Mouse (Mus musculus): Measurements from ENCODE around the gene Hist1h2ag.

Gene Hist1h2ag

DNA sequence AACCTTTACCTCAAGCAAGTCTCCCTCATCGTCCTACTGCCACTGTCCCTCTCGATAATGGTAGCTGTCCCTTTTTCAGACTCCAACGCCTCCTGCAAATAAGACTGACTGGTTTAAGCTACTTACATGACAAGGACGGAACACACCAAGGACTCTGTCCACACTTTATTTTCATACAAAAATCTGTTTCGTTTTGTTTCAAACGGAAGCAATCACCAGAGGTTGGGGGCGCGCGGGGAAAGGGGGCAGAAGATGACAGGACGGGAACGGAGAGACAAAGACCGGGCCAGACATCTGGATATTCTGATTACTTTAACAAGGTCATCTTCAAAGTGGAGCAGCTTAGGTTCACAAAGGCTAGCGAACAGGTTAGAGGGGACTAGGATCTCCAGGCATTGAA lies 29.0 kb downstream of the Hist1h2ag start:
- no peak for ATAC-seq (ENCODE audit: insufficient number of reproducible peaks, low FRiP score, low TSS enrichment)

DNA sequence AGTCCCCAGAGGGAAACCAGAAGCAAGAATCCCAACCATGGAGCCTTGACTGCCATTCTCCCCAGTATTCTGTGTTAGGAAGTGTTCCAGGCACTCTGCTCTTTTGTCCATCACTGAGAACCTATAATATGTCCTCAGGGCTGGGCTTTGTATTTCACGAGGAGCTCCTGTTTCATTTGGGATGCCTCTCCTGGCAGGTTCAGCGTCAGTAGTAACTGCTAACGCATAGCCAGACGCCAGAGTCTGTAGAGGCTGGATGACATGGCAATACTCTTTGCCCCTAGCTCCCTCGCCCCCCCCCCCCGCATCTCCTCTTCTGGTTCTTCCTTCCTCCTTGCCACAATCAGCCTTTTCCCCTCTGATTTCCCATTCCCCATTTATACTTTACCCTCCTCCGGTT lies 33.1 kb downstream of the Hist1h2ag start, which contains the start of gene Prss16:
Gene Prss16 (minus strand): TSS at position 101 of the 400 bp plus-strand sequence.
- no peak for ATAC-seq (ENCODE audit: insufficient number of reproducible peaks, low FRiP score, low TSS enrichment)

DNA sequence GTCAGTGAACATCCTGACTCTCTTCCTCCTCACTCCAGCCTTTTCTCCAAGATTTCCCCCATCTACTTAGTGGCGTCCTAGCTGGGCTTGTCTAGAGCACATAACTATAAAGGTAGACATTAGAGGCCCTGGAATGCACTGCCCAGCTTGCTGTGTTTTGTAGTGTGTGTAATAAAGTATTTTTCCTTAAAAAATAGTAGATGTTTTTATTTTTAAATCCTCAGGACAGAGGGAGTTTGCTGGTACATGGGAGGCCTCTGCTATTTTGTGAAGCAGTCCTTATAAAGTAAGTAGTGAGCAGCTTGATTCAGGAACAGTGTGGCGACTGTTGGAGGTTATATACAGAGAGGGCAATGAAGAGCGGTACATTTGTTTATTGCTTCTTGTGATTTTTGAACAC lies 34.0 kb downstream of the Hist1h2ag start:
- ATAC-seq (ENCODE audit: insufficient number of reproducible peaks, low FRiP score, low TSS enrichment) = no peak

DNA sequence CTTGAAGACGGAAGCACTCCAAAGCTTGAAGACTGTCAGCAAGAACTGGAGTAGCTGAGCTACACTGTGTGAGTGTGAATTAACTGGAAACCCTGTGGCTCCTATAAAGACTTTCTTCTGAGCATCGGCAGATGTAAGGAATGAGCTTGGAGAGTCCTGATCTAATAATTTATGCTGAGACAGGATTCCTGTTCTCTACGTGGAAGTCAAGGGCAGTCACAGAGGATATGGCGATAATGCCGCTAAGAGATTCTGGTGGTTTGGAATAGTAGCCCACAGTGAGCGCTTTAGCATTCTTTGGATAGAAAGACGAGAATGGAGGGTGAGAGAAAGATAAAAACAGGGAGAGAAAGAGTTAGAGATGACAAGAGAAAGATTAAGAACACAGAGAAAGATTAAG lies 34.9 kb downstream of the Hist1h2ag start:
- ATAC-seq (ENCODE audit: insufficient number of reproducible peaks, low FRiP score, low TSS enrichment) = no peak

DNA sequence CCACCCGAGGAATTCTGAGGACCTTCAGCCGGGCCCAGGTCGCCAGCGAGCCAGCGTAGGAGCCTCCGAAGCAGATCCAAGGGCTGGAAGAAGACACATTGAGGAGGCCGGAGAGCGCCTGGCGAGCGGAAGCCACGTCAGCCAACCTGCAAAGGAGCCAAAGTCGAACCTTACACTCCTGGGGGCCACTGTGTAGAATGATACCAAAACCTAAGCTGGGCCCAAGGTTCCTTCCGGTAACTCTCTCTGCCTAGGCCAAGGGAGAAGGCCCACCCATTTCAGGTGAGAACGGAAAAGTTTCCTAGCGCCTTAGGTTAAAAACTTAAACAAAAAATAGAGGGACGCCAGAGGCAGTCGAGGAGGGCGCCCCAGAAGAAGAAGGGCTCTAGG lies 35.6 kb downstream of the Hist1h2ag start:
- no peak for ATAC-seq (ENCODE audit: insufficient number of reproducible peaks, low FRiP score, low TSS enrichment)

DNA sequence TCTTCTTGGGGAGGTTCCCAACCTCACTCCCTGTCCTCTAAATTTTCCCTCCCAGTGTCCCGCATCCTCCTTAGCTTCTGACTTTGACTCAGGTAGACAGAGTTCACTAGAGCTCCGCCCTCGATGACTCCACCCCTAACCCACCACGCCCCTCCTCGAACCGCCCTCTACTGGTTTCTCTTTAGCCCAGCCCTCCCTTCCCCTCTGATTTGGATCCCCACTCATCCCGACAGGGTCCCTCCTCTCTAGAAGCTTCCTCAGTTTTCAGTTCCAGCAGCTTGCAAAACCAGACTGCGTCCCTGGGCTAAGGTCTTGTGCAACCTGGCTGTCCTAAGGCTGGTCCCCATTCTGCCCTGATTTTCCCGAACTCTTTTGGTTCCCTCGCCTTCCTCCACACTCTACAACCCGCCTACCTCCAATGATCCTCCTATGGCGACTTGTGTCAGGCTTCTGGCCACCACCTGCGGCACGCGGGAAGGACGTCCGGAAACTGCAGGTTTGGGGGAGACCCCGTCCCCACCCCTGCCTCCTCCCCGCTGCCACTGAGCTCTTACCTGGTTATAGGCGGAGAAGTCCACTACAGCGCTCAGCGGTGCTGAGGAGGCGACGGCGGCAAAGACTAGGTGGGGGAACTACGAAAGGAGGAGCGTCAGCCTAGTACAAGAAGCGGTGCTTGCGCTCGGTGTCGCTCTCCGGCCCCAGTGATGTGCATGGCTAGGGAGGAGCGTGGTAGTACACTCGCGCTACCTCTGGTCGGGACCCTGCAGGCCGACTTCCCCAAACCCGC lies 36.2 kb downstream of the Hist1h2ag start:
- ATAC-seq (ENCODE audit: insufficient number of reproducible peaks, low FRiP score, low TSS enrichment) = no peak

DNA sequence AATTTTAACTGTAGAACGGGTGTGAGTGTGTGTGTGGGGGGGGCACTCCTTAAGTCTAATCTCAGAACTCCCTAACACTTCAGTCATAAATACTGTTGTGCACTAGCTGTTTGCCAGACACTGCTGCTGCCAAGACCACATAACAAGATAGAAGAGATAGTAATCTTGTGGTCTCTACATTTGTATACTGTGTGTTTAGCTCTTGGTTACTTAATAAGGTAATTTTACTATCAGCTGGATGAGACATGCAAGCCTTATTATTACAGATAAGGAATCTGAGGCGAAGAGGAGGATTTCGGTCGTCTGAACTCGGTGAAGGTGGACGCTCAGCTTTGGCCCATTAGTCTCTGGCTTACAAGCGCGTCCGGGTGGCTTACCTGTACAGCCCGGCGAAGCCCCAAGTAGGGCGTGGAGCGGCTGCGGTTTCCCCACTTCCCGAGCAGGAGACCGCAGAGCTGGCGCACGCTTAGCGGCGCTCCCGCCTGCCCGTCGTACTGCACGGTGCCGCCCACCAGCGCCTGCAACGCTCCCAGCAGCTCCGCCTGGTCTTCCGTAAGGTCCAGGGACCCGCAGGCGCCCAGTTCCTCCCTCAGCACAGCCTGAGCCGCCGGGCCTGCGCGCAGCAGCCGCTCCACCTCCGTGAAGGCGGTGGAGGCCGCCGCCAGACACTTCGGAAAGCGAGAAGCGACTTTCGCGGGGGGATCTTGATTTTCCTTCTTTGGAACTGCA lies 37.0 kb downstream of the Hist1h2ag start:
- no peak for ATAC-seq (ENCODE audit: insufficient number of reproducible peaks, low FRiP score, low TSS enrichment)

DNA sequence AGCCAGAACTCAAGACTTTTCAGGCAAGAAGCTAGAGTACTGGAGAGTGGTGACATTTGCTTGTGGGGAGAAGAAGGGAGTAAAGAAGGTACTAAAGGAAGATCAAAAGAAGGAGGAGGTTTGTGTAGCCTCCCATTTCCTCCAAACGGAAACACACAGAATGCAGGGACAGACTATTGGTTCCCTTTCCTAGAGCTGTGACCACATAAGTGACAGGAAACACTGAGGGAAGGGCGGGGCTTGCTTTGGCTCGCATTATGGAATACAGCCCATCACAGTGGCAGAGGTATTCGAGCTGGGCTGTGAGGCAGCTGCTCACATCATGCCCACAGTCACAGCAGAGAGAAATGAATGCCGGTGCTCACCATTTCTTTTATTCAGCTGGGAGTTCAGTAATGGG lies 40.9 kb downstream of the Hist1h2ag start:
- no peak for ATAC-seq (ENCODE audit: insufficient number of reproducible peaks, low FRiP score, low TSS enrichment)

DNA sequence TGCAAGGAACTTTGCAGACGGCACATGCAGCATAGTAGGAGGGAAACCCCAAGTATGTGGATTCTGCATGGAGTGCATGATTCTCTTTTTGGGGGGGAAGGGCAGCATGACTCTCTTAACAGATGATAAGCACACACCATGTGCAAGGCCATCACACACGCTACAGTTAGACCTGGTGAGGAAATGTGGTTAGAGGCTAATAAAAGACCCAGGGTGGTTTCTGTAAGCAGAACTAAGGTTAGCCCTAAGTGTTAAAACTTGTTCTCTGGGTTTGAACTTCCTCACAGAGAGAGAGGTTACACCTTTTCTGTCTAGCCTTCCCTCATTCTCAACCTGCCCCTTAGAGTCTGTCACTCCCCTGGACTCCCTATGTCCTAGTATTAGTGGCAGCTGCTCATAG lies 41.4 kb downstream of the Hist1h2ag start:
- no peak for ATAC-seq (ENCODE audit: insufficient number of reproducible peaks, low FRiP score, low TSS enrichment)

DNA sequence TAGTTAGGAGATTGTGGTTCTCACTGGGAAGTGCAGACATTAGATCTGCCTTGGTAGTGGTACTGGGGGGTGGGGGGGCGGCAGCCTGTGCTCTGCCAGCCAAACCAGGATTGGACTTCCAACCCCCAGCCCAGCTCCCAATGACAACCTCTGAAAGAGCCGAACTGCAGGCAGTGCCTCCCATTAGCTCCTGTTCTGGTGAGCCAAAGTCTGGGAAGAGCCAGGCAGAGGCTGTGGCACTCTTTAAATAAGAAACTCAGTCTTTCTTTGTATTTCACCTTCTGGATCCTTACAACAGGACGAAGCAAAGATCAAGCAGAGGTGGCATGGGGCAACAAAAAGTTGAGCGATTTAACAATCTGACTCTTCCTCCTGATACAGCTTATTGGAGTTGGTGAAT lies 43.6 kb downstream of the Hist1h2ag start:
- no peak for ATAC-seq (ENCODE audit: insufficient number of reproducible peaks, low FRiP score, low TSS enrichment)

DNA sequence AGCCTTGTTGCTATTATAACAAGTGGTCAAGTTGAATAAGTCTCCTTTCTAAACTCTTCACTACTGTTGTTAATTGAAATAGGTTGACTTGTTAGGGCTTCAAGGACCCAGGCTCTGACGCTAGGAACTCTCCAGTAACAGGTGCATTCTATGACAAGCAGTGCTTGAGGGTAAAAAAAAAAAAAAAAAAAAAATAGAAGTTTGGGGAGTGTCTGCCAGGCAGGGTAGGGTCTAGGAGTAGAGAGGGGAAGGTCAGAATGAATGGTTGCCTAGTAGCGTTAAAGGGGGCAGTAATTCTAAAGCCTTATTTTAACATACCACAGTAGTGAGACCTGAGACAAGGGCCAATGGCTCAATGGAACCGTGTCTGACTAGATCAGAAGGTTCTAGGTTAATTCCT lies 44.3 kb downstream of the Hist1h2ag start:
- ATAC-seq (ENCODE audit: insufficient number of reproducible peaks, low FRiP score, low TSS enrichment) = no peak

DNA sequence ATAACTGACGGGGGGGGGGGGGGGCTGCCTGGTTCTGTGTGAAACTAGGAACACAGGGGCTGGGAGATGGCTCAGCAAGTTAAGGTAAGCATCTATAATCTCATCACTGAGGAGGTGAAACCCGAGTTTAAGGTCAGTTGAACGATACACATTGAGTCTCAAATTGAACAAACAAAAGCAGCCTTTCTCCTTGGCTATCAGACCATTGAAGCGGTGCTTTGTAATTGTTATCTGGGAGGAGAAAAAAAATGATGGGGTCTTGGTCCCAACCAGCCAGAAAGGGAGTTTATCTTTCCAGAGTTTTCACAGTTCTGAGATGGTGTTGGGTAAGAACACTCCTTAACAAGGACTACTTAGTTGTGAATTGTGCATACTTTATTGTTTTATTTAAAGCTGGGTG lies 44.9 kb downstream of the Hist1h2ag start:
- no peak for ATAC-seq (ENCODE audit: insufficient number of reproducible peaks, low FRiP score, low TSS enrichment)

DNA sequence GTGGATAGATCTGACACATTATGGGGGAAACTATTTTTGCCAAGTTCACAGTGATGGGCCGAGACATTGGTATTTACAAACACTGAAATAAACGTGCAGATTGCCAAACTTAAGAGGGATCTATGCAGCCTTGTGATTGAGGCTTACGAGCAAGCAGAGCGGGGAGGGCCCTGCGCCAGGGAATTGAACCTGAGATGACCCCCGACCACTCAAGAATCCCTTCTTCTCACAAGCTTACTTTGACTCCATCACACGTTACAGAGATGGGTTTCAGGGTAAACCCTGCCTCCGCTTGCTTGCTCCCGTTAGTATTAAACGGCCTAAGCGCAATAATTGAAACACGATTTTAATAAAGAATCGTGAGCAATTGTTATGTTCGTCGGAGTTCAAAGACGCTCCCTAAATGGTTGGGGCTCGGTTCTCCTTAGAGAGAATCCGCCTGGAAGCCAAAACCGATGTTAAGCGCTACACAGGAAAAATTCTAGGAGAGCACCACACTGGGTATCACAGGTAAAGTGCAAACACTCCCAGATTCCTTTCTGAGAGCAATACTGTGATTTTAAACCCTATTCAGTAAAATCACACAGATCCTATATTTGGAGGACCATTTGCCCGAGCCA lies 45.4 kb downstream of the Hist1h2ag start:
- no peak for ATAC-seq (ENCODE audit: insufficient number of reproducible peaks, low FRiP score, low TSS enrichment)

DNA sequence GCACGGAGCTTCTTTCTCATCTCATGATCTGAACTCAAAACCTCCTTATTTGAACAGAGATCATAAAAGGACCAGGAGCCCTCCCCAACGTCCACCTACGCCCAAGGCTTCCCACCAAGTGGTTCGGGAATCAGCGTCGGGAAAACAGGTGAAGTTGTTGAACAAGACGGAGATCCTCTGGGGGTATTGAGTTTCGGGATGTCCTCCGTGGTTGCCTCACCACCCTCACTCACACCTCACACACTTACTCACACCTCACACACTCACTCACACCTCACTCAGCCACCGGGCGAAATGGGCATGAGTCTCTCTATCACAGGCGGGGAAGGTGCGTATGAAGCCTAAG lies 45.9 kb downstream of the Hist1h2ag start:
- no peak for ATAC-seq (ENCODE audit: insufficient number of reproducible peaks, low FRiP score, low TSS enrichment)

DNA sequence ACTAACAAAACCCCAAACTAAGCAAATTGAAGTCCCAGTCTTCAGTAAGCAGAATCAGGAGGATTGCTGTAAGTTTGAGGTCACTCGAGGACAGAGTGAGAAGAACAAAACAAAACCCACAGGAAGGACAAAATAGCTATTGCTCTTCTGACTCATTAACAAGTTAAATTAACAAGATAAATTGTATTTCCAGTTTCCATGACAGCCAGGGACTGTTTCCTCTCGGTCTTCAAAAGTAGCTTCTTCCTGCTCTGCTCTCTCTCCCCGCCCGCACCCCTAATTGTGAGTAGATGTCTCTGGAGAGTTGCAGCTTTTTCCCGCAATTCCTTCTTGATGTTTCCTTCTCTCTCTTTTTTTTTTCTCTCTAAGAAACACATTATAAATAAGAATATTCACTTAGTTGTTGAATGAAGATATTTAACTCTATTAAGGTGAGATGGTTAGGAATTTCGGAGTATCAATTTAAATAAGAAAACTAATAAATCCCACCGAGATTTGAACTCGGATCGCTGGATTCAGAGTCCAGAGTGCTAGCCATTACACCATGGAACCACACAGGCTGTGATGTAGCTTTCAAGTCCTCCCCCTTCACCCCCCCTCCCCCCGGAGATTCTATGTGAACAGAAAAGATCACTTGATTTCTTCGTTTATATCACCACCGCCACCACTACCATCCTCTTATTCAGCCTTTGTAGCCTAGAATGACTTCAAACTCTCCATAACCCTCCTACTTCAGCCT lies 46.5 kb downstream of the Hist1h2ag start:
- ATAC-seq (ENCODE audit: insufficient number of reproducible peaks, low FRiP score, low TSS enrichment) = no peak

DNA sequence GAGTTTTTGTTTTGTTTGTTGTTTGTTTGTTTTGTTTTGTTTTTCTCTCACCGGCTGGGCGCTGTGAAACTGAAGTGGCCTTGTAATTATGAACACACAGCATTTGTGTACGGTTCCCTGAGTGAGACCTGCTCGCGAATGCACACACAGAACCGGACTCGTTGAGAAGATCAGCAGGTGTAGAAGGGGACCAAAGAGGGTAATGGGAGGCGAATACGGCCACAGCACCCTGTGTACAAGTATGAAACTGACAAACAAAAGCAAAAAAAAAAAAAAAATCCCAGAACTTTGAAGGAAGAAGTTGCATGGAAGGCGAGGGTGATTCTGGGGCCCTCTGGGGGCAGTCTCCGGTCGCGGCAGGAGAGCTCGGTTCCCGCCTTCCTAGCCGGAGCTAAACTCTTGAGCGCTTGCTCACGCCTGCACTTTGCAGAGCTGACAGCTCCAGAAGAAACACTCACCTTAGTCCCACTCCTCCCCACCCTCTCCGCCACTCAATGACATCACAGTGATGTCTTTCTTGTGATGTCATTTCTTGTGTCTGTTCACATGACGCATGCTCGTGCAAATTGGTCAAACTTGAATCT lies 47.3 kb downstream of the Hist1h2ag start:
- ATAC-seq (ENCODE audit: insufficient number of reproducible peaks, low FRiP score, low TSS enrichment) = no peak

DNA sequence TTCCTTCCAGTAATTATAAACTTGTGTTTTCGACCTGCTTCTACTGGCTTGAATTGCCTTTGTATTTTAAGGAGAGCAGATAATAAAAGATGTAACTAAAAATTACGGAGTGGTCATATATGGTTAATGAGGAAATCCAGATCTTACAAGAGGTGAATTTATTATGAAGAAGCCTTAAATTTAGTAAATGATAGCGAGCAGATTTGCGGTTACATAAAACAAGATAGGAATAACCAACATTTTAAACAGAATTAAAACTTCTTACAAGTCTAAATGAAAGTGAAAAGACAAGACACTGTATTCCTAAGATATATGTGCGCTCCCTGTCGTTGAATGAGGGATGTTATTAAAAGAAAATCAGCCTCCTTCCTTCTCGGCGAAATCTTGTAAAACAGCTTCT lies 47.8 kb downstream of the Hist1h2ag start:
- no peak for ATAC-seq (ENCODE audit: insufficient number of reproducible peaks, low FRiP score, low TSS enrichment)

DNA sequence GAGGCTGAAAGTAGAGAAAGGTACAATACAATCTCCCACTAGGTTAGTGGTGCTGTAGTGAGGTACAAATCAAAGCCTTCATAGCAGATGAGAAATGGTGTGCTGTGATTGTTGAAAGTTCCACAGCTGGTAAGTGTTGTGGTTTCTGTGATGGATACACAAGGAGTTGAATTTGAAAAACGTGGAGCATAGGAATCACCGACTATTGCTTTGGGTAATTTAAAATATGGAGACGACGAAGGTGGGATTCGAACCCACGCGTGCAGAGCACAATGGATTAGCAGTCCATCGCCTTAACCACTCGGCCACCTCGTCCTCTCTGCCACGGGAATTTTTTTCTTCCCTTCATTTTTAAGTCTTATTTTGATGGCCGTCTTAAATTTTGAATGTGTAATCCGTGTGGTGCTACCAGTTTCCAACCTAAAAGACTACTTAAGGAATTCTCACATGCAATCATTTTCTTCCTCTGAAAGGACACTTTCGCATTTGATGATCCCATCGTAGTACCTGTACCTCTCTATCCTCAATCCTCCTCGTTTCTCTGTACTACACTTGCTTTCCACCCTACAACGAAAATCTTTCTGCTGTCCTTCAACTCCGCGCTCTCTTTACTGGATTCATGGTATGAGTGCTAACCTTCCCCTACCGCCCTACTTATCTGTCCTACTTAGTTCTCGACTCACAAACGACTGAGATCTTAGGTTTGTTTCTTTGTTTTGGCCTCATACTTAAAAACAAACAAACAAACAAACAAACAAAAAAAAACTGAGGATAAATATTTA lies 48.6 kb downstream of the Hist1h2ag start:
- ATAC-seq (ENCODE audit: insufficient number of reproducible peaks, low FRiP score, low TSS enrichment) = no peak

DNA sequence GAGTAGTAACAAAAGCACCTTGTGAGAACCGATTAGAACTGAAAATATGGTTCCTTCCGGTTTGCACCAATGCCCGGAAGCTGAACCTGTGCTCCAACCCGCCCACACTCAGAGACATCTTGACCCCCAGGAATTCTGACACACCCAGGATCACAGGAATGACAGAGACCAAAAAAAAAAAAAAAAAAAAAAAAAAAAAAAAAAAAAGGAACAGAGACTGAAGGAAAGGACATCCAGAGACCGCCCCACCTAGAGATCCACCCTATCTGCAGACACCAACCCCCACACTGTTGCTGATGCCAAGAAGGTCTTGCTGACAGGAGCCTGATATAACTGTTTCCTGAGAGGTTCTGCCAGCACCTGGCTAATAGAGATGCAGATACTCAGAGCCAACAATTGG lies 50.2 kb downstream of the Hist1h2ag start:
- ATAC-seq (ENCODE audit: insufficient number of reproducible peaks, low FRiP score, low TSS enrichment) = no peak
